Mouse (Mus musculus): ENCODE measurements around the gene Zfp661.

- no peak for TF ChIP-seq MAFK (IDR thresholded peaks at IDR 0.05; ENCODE audit: insufficient read depth, low read depth, low read length)
- TF ChIP-seq HCFC1 (IDR thresholded peaks at IDR 0.05; ENCODE audit: borderline replicate concordance, insufficient read depth, low read length), result no peak
Observed at GRCm38 (mm10) chr2:127531592-127531991, 55.3 kb downstream of the Zfp661 start.

All from ES-E14 (cell line).